Mouse (Mus musculus): ENCODE data around the gene Epop. TPM values are rescaled to one million over a fixed set of nuclear protein-coding genes. Genes with fewer than 3 reads are reported as not detected.

Epop gene
- 3.6 and 6.0 TPM in 2 replicates for total RNA-seq (2014; rRNA removed; ENCODE audit: low replicate concordance)
- polyA plus RNA-seq (2015; fragmentation: Nextera tagmentation; extraction: Ambion mirVana) = 0.15 and 0.32 TPM in 2 replicates

DNA sequence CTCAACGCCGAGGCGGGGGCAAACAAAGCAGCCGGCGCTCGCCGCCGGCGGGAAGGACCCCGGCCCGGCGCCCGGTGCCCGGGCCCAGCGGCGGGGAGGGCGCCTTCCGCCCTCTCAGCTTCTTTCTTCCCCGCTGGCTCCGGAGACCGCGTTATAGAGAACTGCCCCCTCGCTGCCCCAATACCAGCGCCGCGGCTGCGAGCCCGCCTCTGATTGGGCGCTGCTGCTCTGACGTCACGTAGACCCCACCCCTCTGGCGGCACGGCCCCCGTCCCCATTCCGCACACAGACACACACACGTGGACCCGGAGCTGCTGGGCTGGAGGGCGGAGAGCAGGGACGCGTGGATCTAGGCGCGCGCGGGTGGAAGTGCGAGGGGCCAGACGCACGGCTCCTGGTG, at the start of gene Epop:
Gene Epop (minus strand): TSS at position 127 of the 400 bp plus-strand sequence.
- Histone ChIP-seq H3K4me2 (ENCODE audit: low read depth, low read length) (peak within 1 kb of the TSS; percentile 91), H3K9me3 (replicated peaks; ENCODE audit: control insufficient read depth, low read length) (no peaks in the 10 kb centered on the region), H3K4me1 (ENCODE audit: control insufficient read depth, insufficient read depth) (no peaks in the 10 kb centered on the region), H3K4me3 (ENCODE audit: low read depth, low read length) (peak within 1 kb of the TSS; percentile 63), H3K9ac (replicated peaks; ENCODE audit: low read depth, low read length) (peak within 1 kb of the TSS; percentile 44), H3K27me3 (ENCODE audit: control insufficient read depth, insufficient read depth, low read length) (peaks cover 71% of the 10 kb centered on the region), H3K27ac (ENCODE audit: low read depth) (no peak within 1 kb of the TSS), H3K36me3 (replicated peaks; ENCODE audit: control insufficient read depth, insufficient read depth, low read length) (no peaks in the 10 kb centered on the region)
- ATAC-seq (ENCODE audit: insufficient read depth, low read depth) = peak; percentile 89
- TF ChIP-seq EP300 (IDR thresholded peaks at IDR 0.05; ENCODE audit: low read depth) (no peak), CTCF (IDR thresholded peaks at IDR 0.05; ENCODE audit: low read depth) (no peak)
- DNase-seq (ENCODE audit: low spot score) = peak; percentile 83
- WGBS = under 1% methylated on average over 38 of the region's 47 CpGs

GRCm38 (mm10) chr11:97678301-97678700, 48.8 kb upstream of the Epop start:
- no peaks in the 10 kb centered on the region for H3K9me3 ChIP-seq (replicated peaks; ENCODE audit: control insufficient read depth, low read length)
- no peaks in the 10 kb centered on the region for H3K4me1 ChIP-seq (ENCODE audit: control insufficient read depth, insufficient read depth)
- no peak overlapping the region for H3K27ac ChIP-seq (ENCODE audit: low read depth)
- no peaks in the 10 kb centered on the region for H3K27me3 ChIP-seq (ENCODE audit: control insufficient read depth, insufficient read depth, low read length)
- TF ChIP-seq EP300 (IDR thresholded peaks at IDR 0.05; ENCODE audit: low read depth) (no peak), CTCF (IDR thresholded peaks at IDR 0.05; ENCODE audit: low read depth) (no peak)
- no peak overlapping the region for H3K4me3 ChIP-seq (ENCODE audit: low read depth, low read length)
- ATAC-seq (ENCODE audit: insufficient read depth, low read depth) = no peak
- 87% methylated on average over 15 of the region's 15 CpGs for WGBS
- no peak for DNase-seq (ENCODE audit: low spot score)
- no peak overlapping the region; the same call in 1 of the 2 replicates for H3K9ac ChIP-seq (replicated peaks; ENCODE audit: low read depth, low read length)
- peaks cover 84% of the 10 kb centered on the region for H3K36me3 ChIP-seq (replicated peaks; ENCODE audit: control insufficient read depth, insufficient read depth, low read length)
- H3K4me2 ChIP-seq (ENCODE audit: low read depth, low read length) = no peak overlapping the region

- WGBS = 77% methylated on average over 8 of the region's 8 CpGs
- no peak for TF ChIP-seq EP300 (IDR thresholded peaks at IDR 0.05; ENCODE audit: low read depth)
- TF ChIP-seq CTCF (IDR thresholded peaks at IDR 0.05; ENCODE audit: low read depth) = peak; percentile 21; the same call in 1 of the 2 replicates
- no peak for DNase-seq (ENCODE audit: low spot score)
- no peak overlapping the region for H3K4me2 ChIP-seq (ENCODE audit: low read depth, low read length)
- H3K36me3 ChIP-seq (replicated peaks; ENCODE audit: control insufficient read depth, insufficient read depth, low read length) = peaks cover 88% of the 10 kb centered on the region
- no peaks in the 10 kb centered on the region for H3K9me3 ChIP-seq (replicated peaks; ENCODE audit: control insufficient read depth, low read length)
- no peak overlapping the region for H3K4me3 ChIP-seq (ENCODE audit: low read depth, low read length)
- H3K9ac ChIP-seq (replicated peaks; ENCODE audit: low read depth, low read length) = no peak overlapping the region
- H3K27me3 ChIP-seq (ENCODE audit: control insufficient read depth, insufficient read depth, low read length) = no peaks in the 10 kb centered on the region
- H3K27ac ChIP-seq (ENCODE audit: low read depth) = no peak overlapping the region
- ATAC-seq (ENCODE audit: insufficient read depth, low read depth) = no peak
- no peaks in the 10 kb centered on the region for H3K4me1 ChIP-seq (ENCODE audit: control insufficient read depth, insufficient read depth)
Measured at GRCm38 (mm10) chr11:97677842-97678241, 48.3 kb upstream of the Epop start.

GRCm38 (mm10) chr11:97677381-97677780, 47.9 kb upstream of the Epop start:
- Histone ChIP-seq H3K4me3 (ENCODE audit: low read depth, low read length) (no peak overlapping the region), H3K9me3 (replicated peaks; ENCODE audit: control insufficient read depth, low read length) (no peaks in the 10 kb centered on the region), H3K36me3 (replicated peaks; ENCODE audit: control insufficient read depth, insufficient read depth, low read length) (peaks cover 92% of the 10 kb centered on the region), H3K4me1 (ENCODE audit: control insufficient read depth, insufficient read depth) (no peaks in the 10 kb centered on the region), H3K27me3 (ENCODE audit: control insufficient read depth, insufficient read depth, low read length) (no peaks in the 10 kb centered on the region), H3K9ac (replicated peaks; ENCODE audit: low read depth, low read length) (no peak overlapping the region), H3K4me2 (ENCODE audit: low read depth, low read length) (no peak overlapping the region), H3K27ac (ENCODE audit: low read depth) (no peak overlapping the region)
- ATAC-seq (ENCODE audit: insufficient read depth, low read depth) (no peak), DNase-seq (ENCODE audit: low spot score) (no peak)
- TF ChIP-seq EP300 (IDR thresholded peaks at IDR 0.05; ENCODE audit: low read depth) (no peak), CTCF (IDR thresholded peaks at IDR 0.05; ENCODE audit: low read depth) (no peak)
- 64% methylated on average over 15 of the region's 15 CpGs for WGBS

DNA sequence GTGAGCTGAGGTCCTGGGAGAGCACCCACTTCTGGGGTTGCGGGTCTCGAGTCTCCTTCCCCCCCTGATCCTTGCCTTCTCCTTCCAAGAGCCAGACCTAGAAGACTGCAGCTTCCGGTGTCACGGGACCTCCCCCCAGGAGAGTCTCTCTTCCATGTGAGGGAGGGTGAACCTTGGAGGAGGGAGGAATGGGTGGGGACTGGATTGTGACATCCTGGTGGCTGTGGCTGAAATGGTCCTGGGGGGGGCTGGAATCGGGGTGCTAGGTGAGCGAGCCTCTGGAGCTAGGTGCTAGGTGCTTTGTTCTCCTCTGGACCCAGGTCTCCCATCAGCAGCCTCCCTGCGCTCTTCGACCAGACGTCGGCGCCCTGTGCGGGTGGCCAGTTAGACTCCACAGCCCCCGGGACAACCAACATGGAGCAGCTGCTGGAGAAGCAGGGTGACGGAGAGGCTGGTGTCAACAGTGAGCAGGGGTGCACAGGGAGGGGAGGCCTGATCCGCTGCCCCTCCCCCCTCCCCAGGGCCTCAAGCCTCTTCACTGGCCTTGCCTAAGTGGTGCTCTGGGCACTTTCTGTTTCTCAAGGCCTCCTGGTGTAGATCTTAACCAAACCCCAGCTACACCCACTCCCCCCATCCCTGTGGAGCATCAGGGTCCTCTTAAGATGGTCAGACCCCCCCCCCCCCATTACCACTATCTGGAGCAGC, 46.7 kb upstream of the Epop start:
- Histone ChIP-seq H3K4me3 (ENCODE audit: low read depth, low read length) (no peak overlapping the region), H3K27me3 (ENCODE audit: control insufficient read depth, insufficient read depth, low read length) (no peaks in the 10 kb centered on the region), H3K9me3 (replicated peaks; ENCODE audit: control insufficient read depth, low read length) (no peaks in the 10 kb centered on the region), H3K4me2 (ENCODE audit: low read depth, low read length) (no peak overlapping the region), H3K4me1 (ENCODE audit: control insufficient read depth, insufficient read depth) (no peaks in the 10 kb centered on the region), H3K9ac (replicated peaks; ENCODE audit: low read depth, low read length) (no peak overlapping the region), H3K36me3 (replicated peaks; ENCODE audit: control insufficient read depth, insufficient read depth, low read length) (peaks cover 92% of the 10 kb centered on the region), H3K27ac (ENCODE audit: low read depth) (no peak overlapping the region)
- WGBS = 68% methylated on average over 14 of the region's 15 CpGs
- no peak for TF ChIP-seq CTCF (IDR thresholded peaks at IDR 0.05; ENCODE audit: low read depth)
- ATAC-seq (ENCODE audit: insufficient read depth, low read depth) (no peak), DNase-seq (ENCODE audit: low spot score) (no peak)

DNA sequence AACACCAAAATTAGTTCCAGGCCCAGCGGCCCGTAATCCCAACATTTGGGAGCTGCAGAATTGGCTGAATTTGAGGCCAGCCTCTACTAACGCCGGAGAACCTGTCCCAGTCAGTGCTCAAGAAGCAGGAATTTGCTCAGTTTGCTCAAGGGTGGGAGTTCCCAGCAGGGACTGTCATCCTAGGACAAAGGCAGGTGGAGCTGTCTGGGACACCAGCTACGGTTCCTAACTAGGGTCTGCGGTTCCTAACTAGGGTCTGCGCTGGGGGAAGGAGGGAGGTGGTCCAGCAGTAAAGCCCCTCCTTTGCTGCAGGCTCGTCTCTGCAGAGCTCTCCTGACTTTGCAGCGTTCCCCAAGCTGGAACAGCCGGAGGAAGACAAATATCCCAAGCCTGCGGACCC, 43.6 kb upstream of the Epop start:
- Histone ChIP-seq H3K27ac (ENCODE audit: low read depth) (no peak overlapping the region), H3K4me3 (ENCODE audit: low read depth, low read length) (no peak overlapping the region), H3K27me3 (ENCODE audit: control insufficient read depth, insufficient read depth, low read length) (no peaks in the 10 kb centered on the region), H3K4me2 (ENCODE audit: low read depth, low read length) (no peak overlapping the region), H3K9me3 (replicated peaks; ENCODE audit: control insufficient read depth, low read length) (no peaks in the 10 kb centered on the region), H3K9ac (replicated peaks; ENCODE audit: low read depth, low read length) (no peak overlapping the region), H3K4me1 (ENCODE audit: control insufficient read depth, insufficient read depth) (peaks cover 16% of the 10 kb centered on the region), H3K36me3 (replicated peaks; ENCODE audit: control insufficient read depth, insufficient read depth, low read length) (peaks cover 89% of the 10 kb centered on the region)
- TF ChIP-seq CTCF (IDR thresholded peaks at IDR 0.05; ENCODE audit: low read depth) (no peak), EP300 (IDR thresholded peaks at IDR 0.05; ENCODE audit: low read depth) (no peak)
- DNase-seq (ENCODE audit: low spot score) (no peak), ATAC-seq (ENCODE audit: insufficient read depth, low read depth) (no peak)
- whole genome bisulfite sequencing = 87% methylated on average over 11 of the region's 11 CpGs

All from heart, postnatal 0 days (tissue).